Mouse (Mus musculus): ENCODE data around the gene Ewsr1.

GRCm38 (mm10) chr11:5095877-5096276 lies 3.2 kb downstream of the Ewsr1 start:
- TF ChIP-seq CTCF (IDR thresholded peaks at IDR 0.05; ENCODE audit: borderline replicate concordance, insufficient read depth, low read length), result no peak
- TF ChIP-seq POLR2A (IDR thresholded peaks at IDR 0.05; ENCODE audit: low read depth, low read length), result no peak

All from embryonic fibroblast, embryonic 13.5 days (primary cell).